Mouse (Mus musculus) Muller cell, postnatal 12 days (primary cell): ENCODE results near the gene Col6a2.

ENCODE experiments used
- DNase-seq: peaks from one replicate; pipeline ENCODE4 v3.0.0-alpha.2; 2015; ENCODE audit errors: inconsistent ontology term

Col6a2 gene

GRCm38 (mm10) chr10:76622928-76623680 lies at the start of gene Col6a2:
Col6a2 (minus strand) TSS chr10:76623630.
- peak; percentile 92 for DNase-seq

DNA sequence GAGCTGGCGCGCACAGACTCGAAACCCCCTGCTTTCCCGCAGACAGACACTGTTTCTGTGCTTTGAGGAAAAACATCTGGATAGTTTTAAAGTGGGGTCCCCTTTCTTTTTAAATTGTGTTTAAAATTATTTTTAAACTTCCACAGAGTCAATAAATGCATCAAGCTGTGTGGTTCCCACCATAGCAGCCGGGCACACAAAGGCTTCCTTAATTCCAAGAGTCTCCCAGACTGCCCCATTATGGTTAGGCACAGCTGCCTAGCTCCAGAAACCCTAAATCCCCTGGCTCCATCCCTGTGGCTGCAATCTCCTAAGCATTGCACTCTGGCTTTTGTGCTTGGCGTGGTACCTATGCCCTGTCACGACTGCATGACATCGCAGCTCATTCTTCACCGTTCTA lies 48.5 kb upstream of the Col6a2 start:
- no peak for DNase-seq

DNA sequence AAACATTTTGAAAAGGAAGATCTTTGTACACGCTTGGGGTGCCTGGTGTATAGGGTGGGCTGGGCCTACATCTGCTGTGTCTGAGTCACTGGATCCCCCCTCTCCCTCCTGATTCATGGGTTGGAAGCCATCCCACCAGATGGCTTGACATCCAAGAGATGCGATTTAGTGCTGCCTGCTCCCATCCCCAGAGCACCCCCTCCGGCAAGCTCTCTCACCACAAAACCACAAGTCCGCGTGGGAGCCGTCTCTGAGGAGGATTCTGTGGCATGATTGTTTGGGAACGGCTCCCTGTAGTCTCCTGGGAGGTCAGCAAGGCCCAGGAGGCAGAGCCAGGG lies 45.5 kb upstream of the Col6a2 start:
- DNase-seq: peak; percentile 87

DNA sequence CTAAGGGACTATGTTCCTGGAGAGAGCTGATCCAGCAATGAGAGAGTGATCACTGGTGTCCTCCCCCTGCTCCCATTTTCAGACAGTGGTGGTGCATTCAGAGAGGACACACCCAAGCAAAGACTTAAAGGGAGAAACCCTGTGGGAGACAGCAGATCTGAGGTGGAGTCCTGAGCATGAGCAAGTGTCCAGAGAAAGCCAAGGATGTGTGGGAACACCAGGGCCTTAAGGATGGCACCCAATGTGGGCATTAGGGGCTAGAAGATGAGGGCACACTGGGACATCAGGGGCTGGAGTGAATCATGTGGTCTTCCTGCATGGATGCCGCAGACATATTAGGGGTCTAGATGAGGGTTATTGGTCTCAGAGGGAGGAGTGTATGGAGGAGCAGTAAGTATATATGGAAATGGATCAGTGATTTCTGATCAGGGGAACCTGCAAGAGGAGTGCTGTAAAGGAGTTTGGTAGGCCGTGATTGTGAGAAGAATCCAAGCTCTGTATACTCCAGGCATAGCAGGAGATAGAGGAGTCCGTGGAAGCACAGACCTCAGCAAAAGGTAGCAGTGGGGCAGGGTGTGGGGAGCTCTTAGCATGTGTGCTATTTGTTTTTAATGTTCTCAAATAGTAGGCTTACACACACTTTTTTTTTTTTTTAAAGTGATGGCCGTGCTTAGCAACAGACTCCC lies 45.0 kb upstream of the Col6a2 start:
- no peak for DNase-seq

GRCm38 (mm10) chr10:76667197-76667805 lies 43.9 kb upstream of the Col6a2 start:
- DNase-seq: no peak

- no peak for DNase-seq
Measured at GRCm38 (mm10) chr10:76665551-76665950, 42.1 kb upstream of the Col6a2 start.

DNA sequence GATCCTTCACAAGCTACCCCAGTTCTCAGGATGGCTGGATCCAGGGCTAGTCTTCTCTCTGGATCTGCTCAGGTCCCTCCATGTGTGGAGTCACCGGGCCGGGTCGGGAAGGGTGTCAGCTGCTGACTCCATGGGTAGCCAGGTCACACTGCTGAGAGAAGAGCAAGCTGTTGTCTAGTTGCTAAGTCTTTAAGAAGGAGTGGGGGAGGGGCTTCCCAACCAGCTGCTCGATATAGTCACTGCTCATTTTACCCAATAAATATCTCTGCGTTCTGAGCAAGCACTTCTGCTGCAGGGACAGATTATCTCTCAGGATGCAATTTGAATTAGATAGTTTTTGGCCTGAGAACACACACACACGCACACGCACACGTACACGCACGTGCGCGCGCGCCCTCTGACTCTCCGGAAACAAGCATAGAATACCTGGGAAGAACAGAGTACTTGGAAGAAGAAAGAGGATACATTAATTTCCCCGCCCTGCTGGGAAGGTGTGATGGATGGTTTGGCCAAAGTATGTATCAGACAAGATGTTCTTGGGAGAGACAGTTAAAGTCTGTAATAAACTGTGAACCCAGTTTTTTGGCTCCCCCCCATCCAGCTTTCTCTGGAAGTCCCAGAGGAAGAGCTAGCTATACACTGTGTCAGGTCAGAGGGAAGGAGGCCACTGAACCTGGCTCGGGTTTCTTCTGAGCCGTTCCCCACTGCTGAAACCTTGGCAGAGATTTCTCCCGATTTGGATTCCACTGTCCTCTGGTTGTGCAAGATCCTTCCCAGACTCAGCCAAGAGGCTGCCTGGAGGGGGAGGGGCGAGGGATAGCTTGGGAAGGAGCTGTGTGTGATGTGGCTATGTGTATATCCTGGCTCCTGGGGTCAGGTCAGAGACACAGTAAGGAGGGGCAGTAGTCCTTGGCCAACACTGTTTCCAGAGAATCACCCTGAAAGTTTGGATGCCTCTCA lies 41.0 kb upstream of the Col6a2 start:
- peak; percentile 39 for DNase-seq

GRCm38 (mm10) chr10:76653345-76654336 lies 30.2 kb upstream of the Col6a2 start:
- DNase-seq: no peak

DNA sequence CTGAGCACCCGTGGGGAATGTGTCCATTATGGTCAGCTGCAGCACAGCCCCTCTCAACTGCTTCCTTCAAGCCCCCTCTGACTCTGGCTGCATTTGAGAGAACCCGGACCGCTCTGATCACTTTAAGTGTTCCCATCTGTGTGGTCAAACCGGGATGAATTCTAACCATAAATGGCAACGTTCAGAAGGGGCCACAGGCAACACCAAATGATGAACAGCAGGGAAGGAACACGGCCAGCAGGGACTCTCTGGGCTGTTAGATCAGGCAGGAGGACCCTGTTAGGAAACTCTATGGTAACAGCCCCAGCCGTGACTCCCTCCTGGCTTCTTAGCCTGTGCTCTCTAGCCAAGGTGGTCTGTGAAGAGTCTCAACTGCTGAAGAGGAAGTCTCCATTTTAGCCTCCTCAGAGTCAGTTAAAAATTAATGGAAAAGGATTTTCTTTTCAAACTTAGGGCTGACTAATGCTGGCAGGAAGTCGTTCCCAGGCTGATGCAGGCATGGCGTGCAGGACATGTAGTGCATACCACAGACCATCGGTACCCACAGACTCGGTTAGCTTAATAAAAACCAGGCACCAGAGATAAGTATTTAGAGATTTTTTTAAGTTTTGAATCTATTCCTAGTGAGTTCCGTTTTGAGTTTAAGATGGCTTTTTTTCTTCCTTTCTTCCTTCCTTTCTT lies 27.4 kb upstream of the Col6a2 start:
- DNase-seq: no peak

GRCm38 (mm10) chr10:76648738-76649137 lies 25.3 kb upstream of the Col6a2 start:
- DNase-seq: peak; percentile 75

DNA sequence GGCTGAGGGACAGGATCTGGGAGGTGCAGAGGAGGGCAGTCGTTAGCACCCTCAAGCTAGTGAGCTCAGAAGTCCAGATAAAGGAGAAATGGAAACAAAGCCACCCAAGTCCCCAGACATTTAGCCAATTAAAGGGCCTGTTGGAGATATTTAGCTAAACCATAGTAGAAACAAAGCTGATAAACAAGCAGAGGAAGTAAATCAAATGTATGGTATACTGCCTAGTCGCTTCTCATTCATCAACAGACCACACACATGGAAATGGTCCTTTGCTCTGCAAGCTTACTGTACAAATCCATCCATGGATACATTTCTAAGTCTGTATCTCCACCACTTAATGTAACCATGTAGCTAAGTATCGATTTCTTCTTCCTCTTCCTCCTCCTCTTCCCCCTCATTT lies 24.0 kb upstream of the Col6a2 start:
- no peak for DNase-seq

DNA sequence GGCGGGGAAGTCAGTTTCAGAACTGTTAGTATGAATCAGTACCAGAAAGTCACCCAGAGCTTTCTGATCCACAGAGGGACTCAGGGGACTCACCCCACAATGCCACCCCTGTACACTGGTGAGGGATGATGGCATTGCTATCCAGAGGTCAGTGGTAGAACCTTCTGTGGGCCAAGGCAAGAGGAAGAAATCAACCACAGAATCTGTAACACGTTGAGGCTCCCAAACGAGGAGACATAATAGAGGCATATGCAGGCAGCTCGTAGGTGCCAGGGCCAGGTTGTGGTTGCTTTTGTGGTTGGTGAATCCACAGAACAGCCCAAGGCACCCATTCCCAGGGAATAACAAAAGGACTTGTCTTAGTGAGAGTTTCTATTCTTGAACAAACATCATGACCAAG lies 22.3 kb upstream of the Col6a2 start:
- no peak for DNase-seq

DNA sequence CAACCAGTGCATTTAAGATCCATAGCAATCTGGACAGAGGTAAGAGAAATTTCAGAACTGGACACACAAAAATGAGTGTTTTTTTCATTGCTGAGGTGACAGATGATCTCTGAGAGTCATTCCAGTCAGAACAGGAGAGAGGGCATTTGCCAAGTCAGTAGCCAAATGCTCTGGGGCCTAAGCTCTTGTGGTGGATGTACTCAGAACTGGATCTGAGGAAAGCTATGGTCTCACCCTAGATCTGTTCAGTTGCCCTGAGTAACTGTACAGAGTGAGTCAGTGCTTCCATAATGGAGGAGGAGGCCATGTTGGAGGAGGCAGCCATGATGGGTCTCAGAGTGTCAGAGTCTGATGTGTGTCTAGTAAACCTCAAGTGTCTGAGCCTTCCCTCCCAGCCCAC lies 21.6 kb upstream of the Col6a2 start:
- DNase-seq: no peak

DNA sequence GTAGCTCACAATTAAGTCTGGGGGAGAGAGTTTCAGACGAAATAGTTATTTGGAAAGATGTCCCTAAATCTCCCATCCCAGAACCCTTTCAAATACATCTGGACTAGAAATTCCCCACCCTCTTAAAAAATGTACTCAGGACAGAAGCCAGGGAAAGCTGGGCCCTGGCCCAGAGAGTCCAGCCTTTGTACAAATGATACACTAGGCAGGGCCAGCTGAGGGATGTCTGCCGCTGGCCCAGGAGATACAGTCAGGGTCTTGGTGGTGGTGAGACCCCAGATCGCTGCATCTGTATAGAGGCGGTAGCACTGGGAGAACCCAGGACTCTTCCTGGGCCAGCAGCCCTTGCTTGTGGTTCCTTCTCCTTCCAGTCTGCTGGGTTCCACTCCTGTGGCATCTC lies 20.6 kb upstream of the Col6a2 start:
- DNase-seq: no peak

DNA sequence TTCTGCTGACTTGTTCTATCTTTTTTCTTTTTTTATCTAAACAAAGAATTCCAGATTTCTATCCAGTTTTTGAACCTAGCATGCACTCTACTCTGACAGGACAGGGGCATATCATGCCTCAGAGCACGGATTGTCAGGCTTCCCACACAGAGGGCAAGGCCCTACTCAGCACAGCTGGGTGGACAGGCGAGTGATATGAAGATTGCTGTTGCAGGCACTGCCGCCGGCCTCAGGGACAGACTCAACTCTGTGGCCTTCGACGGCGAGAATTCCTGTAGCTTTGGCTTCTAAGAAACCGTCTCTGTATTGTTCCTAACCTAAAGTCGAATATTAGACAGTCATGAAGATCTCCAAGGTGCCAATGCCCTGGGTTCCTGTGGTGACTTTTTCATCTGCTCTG lies 20.0 kb upstream of the Col6a2 start:
- DNase-seq: no peak

DNA sequence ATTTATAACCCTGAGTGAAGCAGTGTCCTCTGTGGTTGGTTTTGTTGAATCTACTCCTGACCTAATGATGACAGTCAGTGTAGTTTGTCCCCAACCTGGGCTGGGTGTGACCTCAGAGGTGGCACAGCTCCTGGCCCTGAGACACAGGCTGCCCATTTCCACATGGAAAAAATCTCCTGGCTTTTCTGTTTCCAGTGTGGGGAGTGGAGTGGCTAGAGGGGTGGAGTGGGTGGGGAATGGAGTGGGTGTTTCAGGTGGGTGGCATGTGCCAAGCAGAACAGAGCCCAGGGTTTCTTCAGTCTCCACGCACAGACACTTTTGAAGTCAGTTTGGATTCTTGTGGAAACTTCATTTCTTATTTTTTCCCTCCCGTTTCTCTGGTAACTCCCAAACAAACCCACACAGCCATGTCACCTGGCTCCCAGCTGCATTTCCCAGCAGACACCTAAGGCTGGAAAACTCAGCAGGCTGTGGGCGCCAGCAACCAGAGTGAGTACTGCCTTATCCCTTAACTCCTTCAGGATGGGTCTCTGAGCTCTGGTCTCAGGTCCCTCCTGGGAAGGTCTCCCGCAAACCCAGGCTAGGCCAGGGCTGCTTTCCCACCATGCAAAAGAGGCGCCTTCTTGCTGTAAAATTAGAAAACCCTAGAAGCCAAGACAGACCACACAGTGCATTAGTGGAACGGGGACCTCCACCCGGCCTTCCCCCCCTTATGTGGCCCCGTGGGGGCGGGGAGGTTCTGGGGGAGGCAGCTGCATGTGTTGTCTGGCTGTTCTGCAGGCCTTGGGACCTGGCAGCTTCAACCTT lies 19.4 kb upstream of the Col6a2 start:
- DNase-seq: no peak

GRCm38 (mm10) chr10:76641894-76642627 lies 18.6 kb upstream of the Col6a2 start:
- no peak for DNase-seq

DNA sequence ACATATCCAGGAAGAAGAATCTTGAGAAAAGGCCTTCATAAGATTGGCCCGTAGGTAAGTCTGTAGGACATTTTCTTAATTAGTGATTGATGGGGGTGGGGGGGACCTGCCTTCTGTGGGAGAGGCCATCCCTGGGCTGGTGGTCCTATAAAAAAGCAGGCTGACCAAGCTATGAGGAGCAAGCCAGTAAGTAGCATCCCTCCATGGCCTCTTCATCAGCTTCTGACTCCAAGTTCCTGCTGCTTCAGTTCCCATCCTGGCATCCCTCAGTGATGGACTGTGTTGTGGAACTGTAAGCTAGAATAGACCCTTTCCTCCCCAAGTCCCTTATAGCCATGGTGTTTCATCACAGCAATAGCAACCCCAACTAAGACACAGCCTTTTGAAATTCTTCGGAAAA lies 16.5 kb upstream of the Col6a2 start:
- no peak for DNase-seq

DNA sequence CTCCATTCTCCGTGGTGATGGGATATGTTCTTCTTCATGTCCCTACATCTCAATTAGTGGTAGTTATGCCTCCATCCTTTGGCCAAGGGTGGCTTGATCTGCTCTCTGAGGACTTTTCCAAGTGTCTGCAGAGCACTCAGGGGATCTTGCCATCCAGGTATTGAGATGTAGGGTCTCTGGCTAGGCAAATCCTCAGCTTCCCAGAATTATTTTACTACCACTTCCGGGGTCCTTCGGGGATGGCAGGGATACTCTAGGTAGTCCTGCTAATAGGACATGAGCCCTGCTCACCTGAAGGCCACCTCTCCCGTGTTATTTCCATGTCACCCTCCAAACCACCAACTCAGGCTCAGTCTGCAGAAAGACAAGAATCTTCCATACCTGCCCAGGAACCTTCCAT lies 13.2 kb upstream of the Col6a2 start:
- no peak for DNase-seq
